Mouse (Mus musculus): ENCODE results near the gene Dctn3. TPM values are rescaled to one million over a fixed set of nuclear protein-coding genes. Genes with fewer than 3 reads are reported as not detected.

Gene Dctn3
- polyA plus RNA-seq, 1 experiment from 2014 or later: 180 TPM

DNA sequence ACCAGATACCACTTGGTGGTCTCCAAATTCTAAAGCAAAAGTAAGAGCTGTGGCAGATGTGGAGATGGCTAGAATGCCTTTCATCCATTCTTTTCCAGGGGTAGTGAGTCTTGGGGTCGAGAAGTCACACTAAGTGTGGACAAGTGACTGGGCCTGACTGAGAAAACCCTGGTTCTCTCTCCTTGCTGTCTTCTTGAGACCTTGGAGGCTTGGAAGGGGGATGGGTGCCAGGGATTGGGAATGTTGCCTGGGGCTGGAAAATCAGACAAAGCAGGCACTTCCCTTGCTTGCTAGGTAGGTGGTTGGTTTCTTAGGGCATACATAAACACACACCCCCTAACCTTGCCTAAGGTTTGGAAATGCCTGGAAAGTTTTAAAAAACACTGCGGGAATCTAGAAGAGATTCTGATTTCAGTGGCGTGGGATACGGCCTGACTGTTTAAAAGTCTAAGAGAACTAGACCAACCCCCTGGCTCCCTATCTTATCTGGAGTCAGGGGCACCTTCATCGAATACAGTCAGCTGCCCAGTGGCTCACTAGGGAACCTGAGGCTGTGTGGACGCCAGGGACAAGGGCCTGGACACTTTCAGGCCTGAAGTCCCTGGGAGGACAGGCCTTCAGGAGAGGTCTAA lies 36.8 kb upstream of the Dctn3 start:
- H3K4me2 ChIP-seq (ENCODE audit: low read depth): peak overlapping the region; percentile 53
- peaks cover 16% of the 10 kb centered on the region for H3K4me1 ChIP-seq (ENCODE audit: control insufficient read depth, insufficient read depth, low read length)
- H3K4me3 ChIP-seq (ENCODE audit: low read depth, low read length): peak overlapping the region; percentile 40
- H3K27me3 ChIP-seq (ENCODE audit: control insufficient read depth, insufficient read depth, low read length): no peaks in the 10 kb centered on the region
- DNase-seq (ENCODE audit: low spot score) (no peak), ATAC-seq (ENCODE audit: insufficient read depth, low FRiP score, low TSS enrichment) (no peak)
- H3K36me3 ChIP-seq (ENCODE audit: control insufficient read depth, insufficient read depth, low read length): no peaks in the 10 kb centered on the region; the same call in 1 of the 2 replicates
- 41% methylated on average over 6 of the region's 6 CpGs for WGBS
- H3K27ac ChIP-seq (ENCODE audit: low read depth, low read length): no peak overlapping the region
- H3K9me3 ChIP-seq (ENCODE audit: control insufficient read depth, low read length): no peaks in the 10 kb centered on the region
- peak overlapping the region; percentile 30 for H3K9ac ChIP-seq (ENCODE audit: low read length)

DNA sequence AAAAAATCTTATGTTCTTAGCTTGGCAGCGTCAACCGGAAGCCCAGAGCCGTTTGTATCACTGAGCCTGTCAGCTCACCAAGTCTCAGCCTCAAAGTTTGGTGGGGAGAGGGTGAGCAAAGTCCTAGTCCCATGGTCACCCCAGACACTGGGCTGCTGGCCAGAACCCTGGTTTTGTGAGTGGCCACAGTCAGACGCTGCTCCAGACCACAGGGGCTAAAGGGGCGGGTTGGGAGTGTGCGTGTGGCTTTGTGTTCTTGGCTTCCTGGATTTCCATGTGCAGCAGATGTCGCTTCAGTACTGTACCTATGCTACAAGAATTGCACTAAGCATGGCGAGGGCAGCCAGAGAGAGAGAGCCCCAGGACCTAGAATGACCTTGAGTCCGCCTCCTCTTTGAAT lies 36.2 kb upstream of the Dctn3 start:
- no peak overlapping the region for H3K27ac ChIP-seq (ENCODE audit: low read depth, low read length)

DNA sequence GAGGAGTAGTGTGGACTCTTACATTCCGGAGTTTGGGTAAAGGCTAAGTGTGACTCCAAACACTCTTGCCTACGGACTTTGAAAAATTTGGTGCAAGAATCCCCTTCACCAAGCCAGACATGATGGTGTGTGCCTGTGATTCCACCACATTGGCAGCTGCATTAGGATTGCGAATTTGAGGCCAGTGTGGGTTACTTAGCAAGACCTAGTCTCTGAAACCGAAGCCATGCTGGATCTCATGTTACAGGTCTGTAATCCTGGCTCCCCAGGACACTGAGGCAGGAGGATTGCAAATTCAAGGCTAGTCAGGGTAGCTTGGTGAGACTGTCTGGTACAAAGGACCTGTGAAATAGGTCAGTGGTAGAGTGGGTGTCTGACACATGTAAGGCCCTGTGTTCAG lies 35.7 kb upstream of the Dctn3 start:
- H3K4me2 ChIP-seq (ENCODE audit: low read depth): no peak overlapping the region
- H3K27me3 ChIP-seq (ENCODE audit: control insufficient read depth, insufficient read depth, low read length): no peaks in the 10 kb centered on the region
- no peak overlapping the region for H3K27ac ChIP-seq (ENCODE audit: low read depth, low read length)
- H3K36me3 ChIP-seq (ENCODE audit: control insufficient read depth, insufficient read depth, low read length): no peaks in the 10 kb centered on the region; the same call in 1 of the 2 replicates
- 91% methylated on average over 4 of the region's 4 CpGs for WGBS
- DNase-seq (ENCODE audit: low spot score) (no peak), ATAC-seq (ENCODE audit: insufficient read depth, low FRiP score, low TSS enrichment) (no peak)
- H3K4me1 ChIP-seq (ENCODE audit: control insufficient read depth, insufficient read depth, low read length): peaks cover 16% of the 10 kb centered on the region
- H3K9me3 ChIP-seq (ENCODE audit: control insufficient read depth, low read length): no peaks in the 10 kb centered on the region
- no peak overlapping the region for H3K9ac ChIP-seq (ENCODE audit: low read length)
- no peak overlapping the region for H3K4me3 ChIP-seq (ENCODE audit: low read depth, low read length)

More for the DNA sequence above, 36.2 kb upstream of the Dctn3 start:
- no peak overlapping the region for H3K4me3 ChIP-seq (ENCODE audit: low read depth, low read length)
- ATAC-seq (ENCODE audit: insufficient read depth, low FRiP score, low TSS enrichment) (no peak), DNase-seq (ENCODE audit: low spot score) (no peak)
- no peak overlapping the region for H3K9ac ChIP-seq (ENCODE audit: low read length)
- no peak overlapping the region for H3K4me2 ChIP-seq (ENCODE audit: low read depth)
- no peaks in the 10 kb centered on the region; the same call in 1 of the 2 replicates for H3K36me3 ChIP-seq (ENCODE audit: control insufficient read depth, insufficient read depth, low read length)
- peaks cover 16% of the 10 kb centered on the region for H3K4me1 ChIP-seq (ENCODE audit: control insufficient read depth, insufficient read depth, low read length)
- no peaks in the 10 kb centered on the region for H3K27me3 ChIP-seq (ENCODE audit: control insufficient read depth, insufficient read depth, low read length)
- H3K9me3 ChIP-seq (ENCODE audit: control insufficient read depth, low read length): no peaks in the 10 kb centered on the region
- 90% methylated on average over 9 of the region's 9 CpGs for WGBS

DNA sequence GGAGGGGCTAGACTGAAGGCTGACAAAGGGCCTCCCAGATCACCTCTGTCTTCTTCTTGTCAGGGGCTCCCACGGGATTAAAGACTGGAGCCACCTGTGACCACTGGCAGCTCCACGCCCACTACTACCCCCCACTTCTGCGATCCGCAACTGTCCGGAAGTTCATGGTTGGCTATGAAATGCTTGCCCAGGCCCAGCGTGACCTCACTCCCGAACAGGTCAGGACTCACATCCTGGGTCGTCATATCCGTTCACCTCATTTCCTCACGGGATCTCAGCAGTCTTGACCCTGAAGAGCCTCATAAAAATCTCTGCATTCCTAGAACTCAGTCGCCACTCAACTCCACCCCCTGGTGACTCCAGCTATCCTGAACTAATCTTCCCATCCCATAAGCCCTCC lies 35.1 kb upstream of the Dctn3 start:
- no peak for ATAC-seq (ENCODE audit: insufficient read depth, low FRiP score, low TSS enrichment)
- Histone ChIP-seq H3K4me3 (ENCODE audit: low read depth, low read length) (no peak overlapping the region), H3K4me1 (ENCODE audit: control insufficient read depth, insufficient read depth, low read length) (peaks cover 16% of the 10 kb centered on the region), H3K27ac (ENCODE audit: low read depth, low read length) (no peak overlapping the region), H3K9ac (ENCODE audit: low read length) (no peak overlapping the region), H3K36me3 (ENCODE audit: control insufficient read depth, insufficient read depth, low read length) (no peaks in the 10 kb centered on the region; the same call in 1 of the 2 replicates), H3K27me3 (ENCODE audit: control insufficient read depth, insufficient read depth, low read length) (no peaks in the 10 kb centered on the region), H3K4me2 (ENCODE audit: low read depth) (no peak overlapping the region), H3K9me3 (ENCODE audit: control insufficient read depth, low read length) (no peaks in the 10 kb centered on the region)
- WGBS: 90% methylated on average over 11 of the region's 11 CpGs
- DNase-seq (ENCODE audit: low spot score): no peak

DNA sequence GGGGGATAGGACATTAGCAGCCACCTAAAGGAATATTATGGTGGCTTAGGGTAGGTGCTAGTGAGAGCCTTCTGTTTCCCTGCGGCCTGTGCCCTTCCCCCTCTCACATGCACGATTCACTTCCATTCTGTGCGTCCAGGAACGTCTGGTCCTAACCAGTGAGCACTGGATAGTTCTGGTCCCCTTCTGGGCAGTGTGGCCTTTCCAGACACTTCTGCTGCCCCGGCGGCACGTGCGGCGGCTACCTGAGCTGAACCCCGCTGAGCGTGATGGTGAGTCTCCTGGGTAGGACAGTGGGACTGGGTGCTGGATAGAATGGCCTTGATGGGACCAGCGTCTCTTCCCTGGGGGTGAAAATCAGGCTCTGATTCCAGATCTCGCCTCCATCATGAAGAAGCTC lies 34.4 kb upstream of the Dctn3 start:
- no peak overlapping the region for H3K4me2 ChIP-seq (ENCODE audit: low read depth)
- 91% methylated on average over 13 of the region's 13 CpGs for WGBS
- no peaks in the 10 kb centered on the region; the same call in 1 of the 2 replicates for H3K36me3 ChIP-seq (ENCODE audit: control insufficient read depth, insufficient read depth, low read length)
- H3K9ac ChIP-seq (ENCODE audit: low read length): no peak overlapping the region
- no peak for DNase-seq (ENCODE audit: low spot score)
- peaks cover 16% of the 10 kb centered on the region for H3K4me1 ChIP-seq (ENCODE audit: control insufficient read depth, insufficient read depth, low read length)
- H3K27me3 ChIP-seq (ENCODE audit: control insufficient read depth, insufficient read depth, low read length): no peaks in the 10 kb centered on the region
- ATAC-seq (ENCODE audit: insufficient read depth, low FRiP score, low TSS enrichment): no peak
- H3K27ac ChIP-seq (ENCODE audit: low read depth, low read length): no peak overlapping the region
- H3K9me3 ChIP-seq (ENCODE audit: control insufficient read depth, low read length): no peaks in the 10 kb centered on the region
- no peak overlapping the region for H3K4me3 ChIP-seq (ENCODE audit: low read depth, low read length)

DNA sequence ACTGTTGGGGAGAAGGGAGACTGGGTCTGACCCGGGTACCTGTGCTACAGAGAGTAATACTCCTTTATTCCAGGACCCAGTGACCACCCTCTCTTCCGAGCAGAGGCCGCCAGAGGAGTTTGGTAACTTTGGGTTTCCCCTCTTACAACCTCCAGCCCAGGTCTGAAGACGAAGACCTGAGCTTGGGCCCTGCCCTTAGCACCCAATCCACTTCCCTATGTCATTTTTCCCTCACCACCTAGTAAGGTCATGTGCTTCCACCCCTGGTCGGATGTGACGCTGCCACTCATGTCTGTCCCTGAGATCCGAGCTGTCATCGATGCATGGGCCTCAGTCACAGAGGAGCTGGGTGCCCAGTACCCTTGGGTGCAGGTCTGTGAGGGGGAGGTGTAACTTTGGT lies 33.5 kb upstream of the Dctn3 start:
- H3K36me3 ChIP-seq (ENCODE audit: control insufficient read depth, insufficient read depth, low read length): no peaks in the 10 kb centered on the region; the same call in 1 of the 2 replicates

DNA sequence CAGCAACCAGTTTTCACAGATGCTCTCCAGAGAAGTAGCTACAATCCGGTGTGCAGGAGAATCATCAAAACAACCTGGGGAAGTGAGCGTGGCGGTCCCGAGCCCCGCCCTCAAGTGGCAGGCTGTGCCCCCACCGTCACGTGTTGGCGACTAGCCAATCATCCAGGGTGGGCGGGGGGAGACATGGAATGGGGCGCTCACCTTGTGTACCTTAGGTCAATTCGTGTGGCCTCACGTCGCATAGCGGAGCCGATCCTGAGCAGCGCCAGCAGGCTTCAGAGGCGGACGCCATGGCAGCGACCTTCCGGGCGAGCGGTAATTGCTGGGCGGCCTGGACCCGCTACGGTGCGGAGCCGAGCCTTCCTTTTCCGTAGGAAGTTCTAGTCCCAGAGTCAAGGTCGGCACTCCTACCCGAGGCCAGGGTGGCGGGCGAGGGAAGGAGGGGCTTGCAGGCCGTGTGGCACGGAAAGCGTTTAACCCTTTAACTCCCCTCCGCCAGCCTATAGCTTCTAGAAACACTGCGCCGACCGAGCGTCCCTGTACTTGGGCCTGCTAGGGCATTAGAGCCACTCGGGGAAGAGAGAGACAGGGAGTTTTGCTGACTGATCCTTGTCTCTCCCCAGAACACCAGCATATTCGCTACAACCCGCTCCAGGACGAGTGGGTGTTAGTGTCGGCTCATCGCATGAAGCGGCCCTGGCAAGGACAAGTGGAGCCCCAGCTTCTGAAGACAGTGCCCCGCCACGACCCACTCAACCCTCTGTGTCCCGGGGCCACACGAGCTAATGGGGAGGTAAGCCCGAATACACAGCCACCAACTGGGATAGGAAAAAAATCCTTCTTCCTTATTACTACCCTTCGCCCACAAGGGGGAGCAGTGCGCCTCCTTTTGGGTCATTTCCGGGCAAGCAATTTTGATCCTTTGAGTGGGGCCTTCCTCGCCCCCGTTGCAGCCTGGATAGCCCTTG lies 32.7 kb upstream of the Dctn3 start, which contains the start of gene Sigmar1:
Sigmar1 (minus strand) TSS at position 820 of the 968 bp plus-strand sequence.
- WGBS: under 1% methylated on average over 57 of the region's 57 CpGs
- peak within 1 kb of the TSS; percentile 98 for H3K4me2 ChIP-seq (ENCODE audit: low read depth)
- H3K4me1 ChIP-seq (ENCODE audit: control insufficient read depth, insufficient read depth, low read length): peaks cover 8% of the 10 kb centered on the region; the same call in 1 of the 2 replicates
- H3K9me3 ChIP-seq (ENCODE audit: control insufficient read depth, low read length): no peaks in the 10 kb centered on the region
- H3K27me3 ChIP-seq (ENCODE audit: control insufficient read depth, insufficient read depth, low read length): no peaks in the 10 kb centered on the region
- no peaks in the 10 kb centered on the region; the same call in 1 of the 2 replicates for H3K36me3 ChIP-seq (ENCODE audit: control insufficient read depth, insufficient read depth, low read length)
- ATAC-seq (ENCODE audit: insufficient read depth, low FRiP score, low TSS enrichment) (peak; percentile 62), DNase-seq (ENCODE audit: low spot score) (peak; percentile 83)
- H3K27ac ChIP-seq (ENCODE audit: low read depth, low read length): peak within 1 kb of the TSS; percentile 53; the same call in 1 of the 2 replicates
- peak within 1 kb of the TSS; percentile 67 for H3K9ac ChIP-seq (ENCODE audit: low read length)
- peak within 1 kb of the TSS; percentile 67 for H3K4me3 ChIP-seq (ENCODE audit: low read depth, low read length)

More for the DNA sequence above, 33.5 kb upstream of the Dctn3 start:
- Histone ChIP-seq H3K9me3 (ENCODE audit: control insufficient read depth, low read length) (no peaks in the 10 kb centered on the region), H3K4me3 (ENCODE audit: low read depth, low read length) (no peak overlapping the region), H3K4me1 (ENCODE audit: control insufficient read depth, insufficient read depth, low read length) (peaks cover 14% of the 10 kb centered on the region; the same call in 1 of the 2 replicates), H3K27ac (ENCODE audit: low read depth, low read length) (no peak overlapping the region), H3K9ac (ENCODE audit: low read length) (no peak overlapping the region), H3K27me3 (ENCODE audit: control insufficient read depth, insufficient read depth, low read length) (no peaks in the 10 kb centered on the region), H3K4me2 (ENCODE audit: low read depth) (peak overlapping the region; percentile 98)
- no peak for DNase-seq (ENCODE audit: low spot score)
- no peak for ATAC-seq (ENCODE audit: insufficient read depth, low FRiP score, low TSS enrichment)
- WGBS: 78% methylated on average over 8 of the region's 8 CpGs

DNA sequence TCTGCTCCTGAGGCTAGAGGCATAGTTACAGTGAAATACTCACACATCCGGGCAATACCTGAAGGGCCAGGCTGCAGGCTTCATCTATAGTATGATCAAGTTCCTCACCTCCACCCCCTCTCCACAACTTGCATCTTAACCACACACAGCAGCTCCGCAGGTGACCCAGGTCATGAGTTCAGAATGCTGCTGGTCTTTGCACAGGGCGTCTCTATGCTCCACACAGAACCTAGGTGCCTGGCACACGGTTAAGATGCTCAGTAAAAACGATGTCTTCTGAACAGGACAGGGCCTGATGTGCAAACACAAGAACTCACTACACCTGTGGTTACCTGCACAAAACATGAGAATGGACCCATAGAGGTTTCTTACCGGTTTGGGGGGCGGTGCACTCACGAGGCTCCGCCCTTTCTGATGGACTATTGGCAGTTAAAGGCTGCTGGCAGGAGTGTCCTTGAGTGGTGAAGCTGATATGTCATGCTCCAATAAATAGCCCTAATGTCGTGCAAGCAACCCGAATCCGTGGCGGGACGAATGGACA lies 31.9 kb upstream of the Dctn3 start, which contains the start of gene Galt:
Galt (plus strand) TSS at position 432 of the 541 bp plus-strand sequence.
- H3K4me3 ChIP-seq (ENCODE audit: low read depth, low read length): peak within 1 kb of the TSS; percentile 67
- H3K9me3 ChIP-seq (ENCODE audit: control insufficient read depth, low read length): no peaks in the 10 kb centered on the region
- H3K9ac ChIP-seq (ENCODE audit: low read length): peak within 1 kb of the TSS; percentile 67
- ATAC-seq (ENCODE audit: insufficient read depth, low FRiP score, low TSS enrichment) (peak; percentile 29), DNase-seq (ENCODE audit: low spot score) (no peak)
- H3K36me3 ChIP-seq (ENCODE audit: control insufficient read depth, insufficient read depth, low read length): no peaks in the 10 kb centered on the region; the same call in 1 of the 2 replicates
- H3K27me3 ChIP-seq (ENCODE audit: control insufficient read depth, insufficient read depth, low read length): no peaks in the 10 kb centered on the region
- peak within 1 kb of the TSS; percentile 98 for H3K4me2 ChIP-seq (ENCODE audit: low read depth)
- H3K4me1 ChIP-seq (ENCODE audit: control insufficient read depth, insufficient read depth, low read length): peaks cover 2% of the 10 kb centered on the region; the same call in 1 of the 2 replicates
- WGBS: 12% methylated on average over 14 of the region's 14 CpGs
- H3K27ac ChIP-seq (ENCODE audit: low read depth, low read length): peak within 1 kb of the TSS; percentile 53; the same call in 1 of the 2 replicates
